Mouse (Mus musculus): ENCODE results near the gene Arhgef26. TPM values are rescaled to one million over a fixed set of nuclear protein-coding genes. Genes with fewer than 3 reads are reported as not detected.

Arhgef26 gene
- polyA plus RNA-seq, 1 experiment from 2014 or later: 19.6 TPM

DNA sequence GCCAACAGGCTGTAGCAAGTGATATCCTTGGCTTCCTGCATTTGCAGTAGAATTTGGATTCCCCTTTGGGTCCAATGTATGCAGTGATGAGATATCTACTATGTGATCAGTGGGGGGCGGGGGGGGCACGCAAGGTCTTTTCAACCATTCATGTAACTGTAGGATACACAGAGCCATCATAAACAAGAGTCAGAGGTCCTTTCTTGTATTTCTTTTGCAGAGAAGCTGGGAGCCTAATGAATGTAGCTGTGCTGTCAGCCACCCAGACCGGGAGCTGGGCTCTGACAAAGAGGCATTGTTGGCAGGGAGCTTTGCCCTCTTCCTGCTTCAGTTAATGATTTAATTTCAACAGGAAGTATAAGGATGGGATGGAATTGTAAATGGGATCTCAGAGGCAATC, 116.0 kb downstream of the Arhgef26 start:
- Histone ChIP-seq H3K36me3 (ENCODE audit: control insufficient read depth, insufficient read depth, low read length) (no peaks in the 10 kb centered on the region; the same call in 1 of the 2 replicates), H3K4me1 (replicated peaks; ENCODE audit: control insufficient read depth, insufficient read depth, low read length) (no peaks in the 10 kb centered on the region; the same call in 1 of the 2 replicates), H3K27ac (ENCODE audit: low read length) (peak overlapping the region; percentile 54), H3K4me2 (ENCODE audit: low read depth, low read length) (no peak overlapping the region), H3K9me3 (ENCODE audit: control insufficient read depth, low read length) (no peaks in the 10 kb centered on the region), H3K4me3 (ENCODE audit: low read length) (no peak overlapping the region), H3K9ac (ENCODE audit: low read length) (no peak overlapping the region), H3K27me3 (ENCODE audit: control insufficient read depth, insufficient read depth, low read depth, low read length) (no peaks in the 10 kb centered on the region)
- ATAC-seq (ENCODE audit: low read depth): peak; percentile 64
- 46% methylated on average over 3 of the region's 3 CpGs for WGBS

DNA sequence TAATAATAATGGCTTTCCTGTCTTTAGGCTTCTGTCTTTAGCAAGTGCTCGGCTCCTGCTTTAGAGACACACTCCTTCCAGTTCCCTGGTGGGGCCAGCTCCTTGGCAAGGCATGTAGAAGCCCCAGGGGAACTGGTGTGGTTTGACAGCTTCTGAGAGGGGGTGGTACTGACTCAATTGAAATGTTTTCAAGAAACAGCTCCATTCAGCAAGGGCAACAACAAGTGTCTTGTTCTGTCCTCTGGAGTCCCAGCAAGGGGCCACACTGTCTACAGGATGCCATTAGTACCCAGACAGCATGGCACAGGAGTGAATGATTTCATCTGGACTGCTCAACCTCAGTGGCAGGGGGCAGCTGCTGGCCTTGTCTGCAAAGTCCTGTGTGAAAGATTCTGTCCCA, 117.7 kb downstream of the Arhgef26 start:
- H3K4me3 ChIP-seq (ENCODE audit: low read length): no peak overlapping the region
- ATAC-seq (ENCODE audit: low read depth): no peak
- H3K4me2 ChIP-seq (ENCODE audit: low read depth, low read length): no peak overlapping the region
- H3K36me3 ChIP-seq (ENCODE audit: control insufficient read depth, insufficient read depth, low read length): peaks cover 14% of the 10 kb centered on the region
- no peaks in the 10 kb centered on the region for H3K9me3 ChIP-seq (ENCODE audit: control insufficient read depth, low read length)
- WGBS: 58% methylated on average over 1 of the region's 1 CpGs
- H3K27me3 ChIP-seq (ENCODE audit: control insufficient read depth, insufficient read depth, low read depth, low read length): no peaks in the 10 kb centered on the region
- no peak overlapping the region for H3K27ac ChIP-seq (ENCODE audit: low read length)
- H3K9ac ChIP-seq (ENCODE audit: low read length): no peak overlapping the region
- H3K4me1 ChIP-seq (replicated peaks; ENCODE audit: control insufficient read depth, insufficient read depth, low read length): no peaks in the 10 kb centered on the region; the same call in 1 of the 2 replicates

DNA sequence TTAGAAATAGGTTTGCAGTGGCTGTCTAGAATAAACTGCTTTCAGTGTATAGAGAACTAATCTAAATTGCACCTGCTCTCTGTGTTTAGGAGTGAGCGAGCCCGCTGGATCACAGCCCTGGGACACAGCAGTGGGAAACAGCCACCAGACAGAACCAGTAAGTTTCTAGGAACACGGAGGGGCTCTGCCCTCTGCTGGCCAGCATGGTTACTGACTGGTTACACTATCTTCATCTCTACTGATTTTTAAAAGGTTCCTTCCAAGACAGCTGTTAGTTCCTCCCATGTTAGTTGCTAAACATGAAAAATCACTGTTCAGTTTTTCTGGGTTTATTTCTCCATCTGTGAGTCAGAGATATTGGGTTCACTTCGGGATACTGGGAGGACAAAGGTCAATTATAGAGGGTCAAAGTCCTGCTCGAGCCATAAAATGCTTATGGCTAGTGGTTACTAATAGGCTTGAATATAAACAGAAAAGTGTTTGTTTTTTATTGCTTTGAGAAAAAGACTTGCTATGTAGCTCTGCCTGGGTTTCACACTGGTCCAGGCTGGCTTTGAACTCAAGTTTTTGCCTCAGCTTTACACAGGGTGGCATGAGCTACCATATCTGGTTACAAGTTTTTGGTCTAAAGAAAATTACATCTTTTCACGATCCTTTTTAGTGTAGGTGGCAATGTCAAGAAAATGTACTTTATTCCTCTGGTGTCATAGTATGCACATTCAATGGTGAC, 120.3 kb downstream of the Arhgef26 start:
- WGBS: 39% methylated on average over 6 of the region's 6 CpGs
- Histone ChIP-seq H3K27me3 (ENCODE audit: control insufficient read depth, insufficient read depth, low read depth, low read length) (no peaks in the 10 kb centered on the region), H3K4me3 (ENCODE audit: low read length) (no peak overlapping the region), H3K4me1 (replicated peaks; ENCODE audit: control insufficient read depth, insufficient read depth, low read length) (no peaks in the 10 kb centered on the region; the same call in 1 of the 2 replicates), H3K36me3 (ENCODE audit: control insufficient read depth, insufficient read depth, low read length) (peaks cover 24% of the 10 kb centered on the region), H3K9me3 (ENCODE audit: control insufficient read depth, low read length) (no peaks in the 10 kb centered on the region), H3K9ac (ENCODE audit: low read length) (no peak overlapping the region), H3K4me2 (ENCODE audit: low read depth, low read length) (no peak overlapping the region), H3K27ac (ENCODE audit: low read length) (no peak overlapping the region)
- ATAC-seq (ENCODE audit: low read depth): peak; percentile 67

DNA sequence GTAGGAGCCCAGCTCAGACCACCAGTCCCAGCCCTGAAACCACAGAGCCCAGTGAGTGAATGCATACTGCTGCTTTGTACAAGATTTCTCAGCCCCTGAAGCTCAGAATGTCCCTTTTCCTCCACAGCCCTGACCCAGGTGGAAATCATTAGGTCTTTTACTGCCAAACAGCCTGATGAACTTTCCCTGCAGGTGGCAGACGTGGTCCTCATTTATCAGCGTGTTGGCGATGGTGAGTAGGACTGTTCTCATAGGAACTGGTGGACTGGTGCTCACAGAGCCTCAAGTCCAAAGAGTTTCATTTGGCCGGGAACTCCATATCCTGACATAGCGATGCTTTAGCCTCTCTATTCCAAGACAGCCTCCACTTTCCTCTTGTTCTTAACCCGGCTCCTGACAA, 121.3 kb downstream of the Arhgef26 start:
- peaks cover 27% of the 10 kb centered on the region for H3K36me3 ChIP-seq (ENCODE audit: control insufficient read depth, insufficient read depth, low read length)

DNA sequence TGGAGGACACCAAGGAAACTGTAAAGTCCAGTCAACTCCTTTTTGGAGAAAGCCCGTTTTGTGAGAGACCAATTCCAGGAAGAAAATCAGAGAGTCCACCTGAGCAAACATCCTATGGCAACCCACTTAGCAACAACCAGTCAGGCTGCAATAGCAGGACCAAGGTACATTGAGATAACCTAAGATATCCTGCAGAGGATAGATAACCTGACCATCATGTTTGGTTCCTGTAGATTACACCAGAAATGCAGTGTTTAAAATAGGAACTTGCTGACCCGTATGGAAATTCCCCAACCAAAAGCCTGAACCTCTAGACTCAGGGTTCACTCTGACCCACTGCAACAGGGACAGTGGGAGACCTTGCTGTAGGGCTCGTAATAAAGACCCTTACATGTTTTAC, 126.1 kb downstream of the Arhgef26 start:
- 74% methylated on average over 3 of the region's 3 CpGs for WGBS

More for the DNA sequence above, 121.3 kb downstream of the Arhgef26 start:
- Histone ChIP-seq H3K4me1 (replicated peaks; ENCODE audit: control insufficient read depth, insufficient read depth, low read length) (no peaks in the 10 kb centered on the region), H3K27me3 (ENCODE audit: control insufficient read depth, insufficient read depth, low read depth, low read length) (no peaks in the 10 kb centered on the region), H3K4me3 (ENCODE audit: low read length) (no peak overlapping the region), H3K4me2 (ENCODE audit: low read depth, low read length) (no peak overlapping the region), H3K9me3 (ENCODE audit: control insufficient read depth, low read length) (no peaks in the 10 kb centered on the region), H3K27ac (ENCODE audit: low read length) (no peak overlapping the region), H3K9ac (ENCODE audit: low read length) (no peak overlapping the region)
- WGBS: 80% methylated on average over 6 of the region's 6 CpGs
- ATAC-seq (ENCODE audit: low read depth): no peak

DNA sequence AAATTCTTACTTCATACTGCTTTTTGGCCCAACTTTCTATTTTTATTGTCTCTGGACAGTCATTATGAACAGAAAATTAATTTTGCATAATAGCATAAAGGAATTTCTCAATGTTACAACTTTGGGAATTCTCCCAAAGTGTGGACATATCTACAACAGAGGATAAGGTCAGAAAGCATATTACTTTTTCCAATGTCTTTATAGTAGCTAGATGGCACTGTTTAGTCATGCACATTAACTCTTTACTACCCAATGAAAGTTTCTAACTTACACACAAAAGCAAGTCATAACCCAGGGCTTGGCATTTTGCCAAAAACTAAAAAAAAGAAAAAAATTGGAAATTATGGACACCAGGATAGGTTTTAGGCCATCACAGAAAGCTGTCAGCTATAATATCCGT, 132.0 kb downstream of the Arhgef26 start:
- H3K4me1 ChIP-seq (replicated peaks; ENCODE audit: control insufficient read depth, insufficient read depth, low read length): no peaks in the 10 kb centered on the region
- no peak for ATAC-seq (ENCODE audit: low read depth)
- 79% methylated on average over 1 of the region's 1 CpGs for WGBS

More for the DNA sequence above, 126.1 kb downstream of the Arhgef26 start:
- no peak overlapping the region for H3K9ac ChIP-seq (ENCODE audit: low read length)
- H3K4me2 ChIP-seq (ENCODE audit: low read depth, low read length): no peak overlapping the region
- H3K9me3 ChIP-seq (ENCODE audit: control insufficient read depth, low read length): no peaks in the 10 kb centered on the region
- H3K4me1 ChIP-seq (replicated peaks; ENCODE audit: control insufficient read depth, insufficient read depth, low read length): no peaks in the 10 kb centered on the region
- ATAC-seq (ENCODE audit: low read depth): no peak
- H3K4me3 ChIP-seq (ENCODE audit: low read length): no peak overlapping the region
- peaks cover 46% of the 10 kb centered on the region for H3K36me3 ChIP-seq (ENCODE audit: control insufficient read depth, insufficient read depth, low read length)
- H3K27ac ChIP-seq (ENCODE audit: low read length): no peak overlapping the region
- H3K27me3 ChIP-seq (ENCODE audit: control insufficient read depth, insufficient read depth, low read depth, low read length): no peaks in the 10 kb centered on the region

DNA sequence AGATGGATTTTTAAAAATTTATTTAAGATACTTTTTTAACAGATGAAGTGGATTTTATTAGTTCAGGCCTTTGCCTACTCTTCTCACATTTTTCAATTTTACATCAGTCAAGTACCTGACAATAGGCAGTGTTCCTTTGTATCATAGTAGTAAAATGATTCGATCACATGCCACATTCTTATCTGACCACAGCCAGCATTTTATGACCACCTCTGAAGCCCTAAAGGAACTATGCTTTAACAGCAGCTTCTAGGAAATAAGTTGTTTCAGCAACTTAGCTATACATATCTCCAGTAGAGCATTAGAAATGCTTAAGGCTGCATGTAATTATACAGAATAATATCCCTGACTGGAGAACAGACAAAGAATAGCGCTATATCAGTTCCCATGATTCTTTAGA, 146.2 kb downstream of the Arhgef26 start:
- no peak overlapping the region for H3K4me3 ChIP-seq (ENCODE audit: low read length)
- H3K4me1 ChIP-seq (replicated peaks; ENCODE audit: control insufficient read depth, insufficient read depth, low read length): no peaks in the 10 kb centered on the region
- H3K9ac ChIP-seq (ENCODE audit: low read length): no peak overlapping the region
- no peaks in the 10 kb centered on the region for H3K9me3 ChIP-seq (ENCODE audit: control insufficient read depth, low read length)
- peaks cover 20% of the 10 kb centered on the region for H3K36me3 ChIP-seq (ENCODE audit: control insufficient read depth, insufficient read depth, low read length)
- no peak overlapping the region for H3K4me2 ChIP-seq (ENCODE audit: low read depth, low read length)
- H3K27ac ChIP-seq (ENCODE audit: low read length): no peak overlapping the region
- H3K27me3 ChIP-seq (ENCODE audit: control insufficient read depth, insufficient read depth, low read depth, low read length): no peaks in the 10 kb centered on the region
- 93% methylated on average over 2 of the region's 2 CpGs for WGBS
- no peak for ATAC-seq (ENCODE audit: low read depth)

More for the DNA sequence above, 132.0 kb downstream of the Arhgef26 start:
- peaks cover 47% of the 10 kb centered on the region for H3K36me3 ChIP-seq (ENCODE audit: control insufficient read depth, insufficient read depth, low read length)
- H3K9ac ChIP-seq (ENCODE audit: low read length): no peak overlapping the region
- H3K4me3 ChIP-seq (ENCODE audit: low read length): no peak overlapping the region
- H3K4me2 ChIP-seq (ENCODE audit: low read depth, low read length): no peak overlapping the region
- no peak overlapping the region for H3K27ac ChIP-seq (ENCODE audit: low read length)
- no peaks in the 10 kb centered on the region for H3K9me3 ChIP-seq (ENCODE audit: control insufficient read depth, low read length)
- no peaks in the 10 kb centered on the region for H3K27me3 ChIP-seq (ENCODE audit: control insufficient read depth, insufficient read depth, low read depth, low read length)

DNA sequence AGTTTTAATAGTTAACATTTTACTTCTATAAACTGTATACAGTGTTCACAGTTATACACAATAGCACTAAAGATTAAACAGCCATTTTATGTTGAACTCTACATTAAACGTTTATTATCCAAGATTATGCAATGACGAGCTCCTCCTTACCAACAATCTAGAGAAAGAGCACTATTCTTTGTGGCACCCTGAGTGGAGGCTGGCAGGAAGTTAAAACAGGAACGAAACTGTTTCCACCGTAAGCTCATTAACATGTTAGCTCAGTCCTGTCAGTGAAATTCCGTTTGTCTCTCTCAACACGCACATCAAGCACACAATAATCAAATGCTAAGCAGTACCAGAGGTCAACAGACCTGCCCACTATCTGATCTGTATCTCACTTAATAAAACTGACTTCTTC, 154.4 kb downstream of the Arhgef26 start:
- Histone ChIP-seq H3K9ac (ENCODE audit: low read length) (no peak overlapping the region), H3K4me3 (ENCODE audit: low read length) (no peak overlapping the region), H3K4me1 (replicated peaks; ENCODE audit: control insufficient read depth, insufficient read depth, low read length) (no peaks in the 10 kb centered on the region), H3K36me3 (ENCODE audit: control insufficient read depth, insufficient read depth, low read length) (peaks cover 31% of the 10 kb centered on the region), H3K9me3 (ENCODE audit: control insufficient read depth, low read length) (no peaks in the 10 kb centered on the region), H3K4me2 (ENCODE audit: low read depth, low read length) (no peak overlapping the region), H3K27ac (ENCODE audit: low read length) (no peak overlapping the region), H3K27me3 (ENCODE audit: control insufficient read depth, insufficient read depth, low read depth, low read length) (no peaks in the 10 kb centered on the region)
- ATAC-seq (ENCODE audit: low read depth): no peak
- WGBS: 73% methylated on average over 6 of the region's 6 CpGs

DNA sequence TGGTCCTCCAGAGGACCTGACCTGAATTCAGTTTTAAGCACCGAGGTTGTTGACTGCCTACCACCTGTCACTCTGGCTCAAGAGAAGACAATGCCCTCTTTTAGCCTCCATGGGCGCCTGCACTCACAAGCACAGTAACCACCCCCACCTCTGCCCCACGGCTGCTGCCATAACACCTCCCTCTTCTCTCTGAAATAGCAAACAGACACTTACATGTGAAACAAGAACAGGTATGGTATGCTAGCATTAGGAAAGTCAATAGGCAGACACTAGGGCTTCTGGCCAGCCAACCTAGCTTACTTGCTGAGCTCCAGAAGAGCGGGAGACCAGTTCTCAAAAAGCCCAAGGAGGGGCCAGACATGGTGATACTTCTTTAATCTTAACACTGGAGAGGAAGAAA, 161.2 kb downstream of the Arhgef26 start:
- H3K9ac ChIP-seq (ENCODE audit: low read length): no peak overlapping the region
- no peaks in the 10 kb centered on the region for H3K4me1 ChIP-seq (replicated peaks; ENCODE audit: control insufficient read depth, insufficient read depth, low read length)
- 69% methylated on average over 4 of the region's 4 CpGs for WGBS
- no peak overlapping the region for H3K4me3 ChIP-seq (ENCODE audit: low read length)
- no peak overlapping the region for H3K27ac ChIP-seq (ENCODE audit: low read length)
- no peak overlapping the region for H3K4me2 ChIP-seq (ENCODE audit: low read depth, low read length)
- peaks cover 26% of the 10 kb centered on the region for H3K36me3 ChIP-seq (ENCODE audit: control insufficient read depth, insufficient read depth, low read length)
- no peaks in the 10 kb centered on the region for H3K9me3 ChIP-seq (ENCODE audit: control insufficient read depth, low read length)
- H3K27me3 ChIP-seq (ENCODE audit: control insufficient read depth, insufficient read depth, low read depth, low read length): no peaks in the 10 kb centered on the region
- ATAC-seq (ENCODE audit: low read depth): no peak

Data from lung, embryonic 16.5 days (tissue).